Mouse (Mus musculus) forebrain, embryonic 10.5 days (tissue): ENCODE measurements around the gene Nudt4. TPM values are rescaled to one million over a fixed set of nuclear protein-coding genes. Genes with fewer than 3 reads are reported as not detected.

ENCODE experiments used
- DNase-seq: peaks from one replicate; pipeline ENCODE4 v3.0.0-alpha.2; 2017; ENCODE audit warnings: low spot score; ENCODE audit errors: extremely low spot score
- H3K27ac ChIP-seq: fragments of 300-500 bp; sonication (generic); 2 replicates; pipeline ENCODE4 v1.5.1; 2016; ENCODE audit warnings: mild to moderate bottlenecking
- H3K27me3 ChIP-seq: fragments of 300-500 bp; sonication (generic); 2 replicates; pipeline ENCODE4 v1.6.1; 2016; ENCODE audit warnings: mild to moderate bottlenecking; ENCODE audit not compliant: poor library complexity, severe bottlenecking
- H3K36me3 ChIP-seq: fragments of 300-500 bp; sonication (generic); replicated peaks from 2 replicates; pipeline ENCODE4 v1.6.1; 2016; ENCODE audit warnings: mild to moderate bottlenecking, moderate library complexity
- H3K4me1 ChIP-seq: fragments of 300-500 bp; sonication (generic); 2 replicates; pipeline ENCODE4 v1.6.1; 2016
- H3K4me3 ChIP-seq: fragments of 300-500 bp; sonication (generic); 2 replicates; pipeline ENCODE4 v1.5.1; 2016; ENCODE audit warnings: mild to moderate bottlenecking, moderate library complexity
- H3K9me3 ChIP-seq: fragments of 300-500 bp; sonication (generic); 2 replicates; pipeline ENCODE4 v1.6.1; 2016; ENCODE audit warnings: mild to moderate bottlenecking, moderate library complexity
- WGBS: fragments of 180-500 bp; shearing (Covaris S2); methylation state at CpG from one replicate; pipeline ENCODE4 v1.1.7; 2016; 5-methylcytosine and 5-hydroxymethylcytosine counted together
- polyA plus RNA-seq: library from polyadenylated mRNA; unstranded; fragments of >200 nt; fragmentation: Nextera tagmentation; extraction: Ambion mirVana; gene quantifications from 2 replicates; pipeline ENCODE4 v1.2.1, GENCODE M21; 2016

Nudt4 gene
- polyA plus RNA-seq, 1 experiment from 2014 or later: 82.3 TPM

DNA sequence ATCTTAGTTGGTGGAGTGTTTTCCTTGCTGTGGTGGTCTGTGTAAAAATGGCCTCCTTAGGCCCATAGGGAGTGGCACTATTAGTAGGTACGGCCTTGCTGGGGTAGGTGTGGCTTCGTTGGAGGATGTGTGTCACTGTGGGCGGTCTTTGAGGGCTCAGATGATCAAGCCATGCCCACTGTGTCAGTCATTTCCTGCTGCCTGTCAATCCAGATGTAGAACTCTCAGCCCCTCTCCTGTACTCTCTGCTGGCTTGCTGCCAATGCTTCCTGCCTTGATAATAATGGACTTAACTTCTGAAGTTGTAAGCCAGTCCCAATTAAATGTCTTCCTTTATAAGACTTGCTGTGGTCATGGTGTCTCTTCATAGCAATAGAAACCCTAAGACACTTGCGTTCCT, 25.2 kb upstream of the Nudt4 start:
- H3K27ac ChIP-seq: no peak overlapping the region
- 94% methylated on average over 4 of the region's 4 CpGs for WGBS
- no peaks in the 10 kb centered on the region for H3K36me3 ChIP-seq
- peaks cover 32% of the 10 kb centered on the region for H3K27me3 ChIP-seq
- H3K4me1 ChIP-seq: peaks cover 10% of the 10 kb centered on the region
- H3K9me3 ChIP-seq: no peaks in the 10 kb centered on the region; the same call in 1 of the 2 replicates
- H3K4me3 ChIP-seq: no peak overlapping the region
- DNase-seq: no peak

DNA sequence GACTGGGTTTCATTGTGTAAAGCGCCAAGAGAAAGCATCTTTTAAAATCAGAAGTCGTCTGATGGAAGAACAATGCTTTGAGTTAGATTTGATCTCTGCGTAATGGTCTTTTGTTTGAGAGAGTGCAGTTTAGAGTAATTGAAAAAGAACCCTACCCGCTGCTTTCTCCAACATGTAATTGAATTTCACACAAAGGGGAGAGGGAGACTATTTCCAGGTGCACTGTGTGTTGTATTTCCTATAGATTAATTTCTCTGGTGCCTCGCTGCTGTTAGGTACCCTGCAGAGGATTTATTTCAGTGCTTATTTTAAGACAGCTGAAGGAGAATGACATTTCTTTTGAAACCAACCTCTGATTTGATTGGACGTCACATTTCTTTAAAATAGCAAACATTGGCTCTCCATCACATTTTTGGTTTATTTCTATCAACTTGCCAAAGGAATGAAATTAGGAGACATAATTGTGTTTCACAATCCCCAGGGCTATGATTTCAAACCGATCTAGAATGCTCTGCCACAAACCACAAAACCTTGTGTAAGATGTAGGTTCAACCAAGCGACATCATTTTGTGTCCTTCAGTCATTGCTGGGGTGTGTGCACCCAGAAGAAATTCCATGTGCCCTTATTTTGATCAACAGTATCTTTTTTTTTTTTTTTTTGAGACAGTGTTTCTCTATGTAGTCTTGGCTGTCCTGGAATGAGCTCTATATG, 23.7 kb upstream of the Nudt4 start:
- H3K4me3 ChIP-seq: no peak overlapping the region

DNA sequence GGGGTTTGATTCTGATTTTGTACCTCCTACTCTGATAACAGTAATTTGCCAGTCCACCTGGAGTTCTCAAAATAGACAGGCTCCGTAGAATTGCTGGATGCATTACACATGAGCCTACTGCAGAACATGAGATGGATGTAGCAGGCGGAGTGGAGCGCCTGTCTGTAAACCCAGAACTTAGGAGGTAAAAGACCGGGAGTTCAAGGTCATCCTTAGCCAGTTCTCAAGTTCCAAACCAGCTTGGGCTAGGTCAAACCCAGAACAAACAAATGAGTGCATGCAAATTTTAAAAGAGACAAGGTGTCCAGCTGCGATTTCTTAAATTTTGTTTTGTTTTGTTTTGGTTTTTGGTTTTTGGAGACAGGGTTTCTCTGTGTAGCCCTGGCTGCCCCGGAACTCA, 21.6 kb upstream of the Nudt4 start:
- Histone ChIP-seq H3K27ac (no peak overlapping the region), H3K27me3 (no peaks in the 10 kb centered on the region), H3K36me3 (no peaks in the 10 kb centered on the region), H3K9me3 (no peaks in the 10 kb centered on the region; the same call in 1 of the 2 replicates), H3K4me1 (peaks cover 10% of the 10 kb centered on the region), H3K4me3 (no peak overlapping the region)
- no peak for DNase-seq
- 91% methylated on average over 6 of the region's 6 CpGs for WGBS

More for the DNA sequence above, 23.7 kb upstream of the Nudt4 start:
- Histone ChIP-seq H3K27me3 (peaks cover 16% of the 10 kb centered on the region), H3K36me3 (no peaks in the 10 kb centered on the region), H3K9me3 (no peaks in the 10 kb centered on the region; the same call in 1 of the 2 replicates), H3K27ac (no peak overlapping the region), H3K4me1 (peaks cover 10% of the 10 kb centered on the region)
- DNase-seq: no peak
- WGBS: 52% methylated on average over 8 of the region's 8 CpGs

DNA sequence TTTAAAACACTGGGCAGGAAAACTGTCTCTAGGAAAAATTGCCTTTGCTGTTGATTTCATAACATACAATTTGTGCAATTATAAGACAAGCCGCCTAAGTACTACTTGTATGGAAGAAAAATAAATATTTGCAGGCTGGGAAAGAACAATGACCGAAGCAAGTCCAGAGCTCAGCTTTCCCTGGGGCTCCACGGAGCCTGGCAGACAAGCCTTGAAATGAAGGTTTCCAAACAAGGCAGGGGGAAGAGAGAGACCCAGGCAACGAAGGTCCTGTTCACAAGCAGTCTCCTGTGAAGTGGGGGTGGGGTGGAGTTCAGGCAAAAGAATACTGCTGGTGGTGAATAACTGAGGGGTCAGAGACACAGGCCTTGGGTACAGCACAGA, 13.6 kb upstream of the Nudt4 start:
- Histone ChIP-seq H3K4me3 (no peak overlapping the region), H3K9me3 (no peaks in the 10 kb centered on the region; the same call in 1 of the 2 replicates), H3K36me3 (no peaks in the 10 kb centered on the region), H3K27ac (peak overlapping the region; percentile 68), H3K4me1 (peaks cover 24% of the 10 kb centered on the region), H3K27me3 (no peaks in the 10 kb centered on the region; the same call in 1 of the 2 replicates)
- WGBS: 56% methylated on average over 4 of the region's 4 CpGs
- no peak for DNase-seq

DNA sequence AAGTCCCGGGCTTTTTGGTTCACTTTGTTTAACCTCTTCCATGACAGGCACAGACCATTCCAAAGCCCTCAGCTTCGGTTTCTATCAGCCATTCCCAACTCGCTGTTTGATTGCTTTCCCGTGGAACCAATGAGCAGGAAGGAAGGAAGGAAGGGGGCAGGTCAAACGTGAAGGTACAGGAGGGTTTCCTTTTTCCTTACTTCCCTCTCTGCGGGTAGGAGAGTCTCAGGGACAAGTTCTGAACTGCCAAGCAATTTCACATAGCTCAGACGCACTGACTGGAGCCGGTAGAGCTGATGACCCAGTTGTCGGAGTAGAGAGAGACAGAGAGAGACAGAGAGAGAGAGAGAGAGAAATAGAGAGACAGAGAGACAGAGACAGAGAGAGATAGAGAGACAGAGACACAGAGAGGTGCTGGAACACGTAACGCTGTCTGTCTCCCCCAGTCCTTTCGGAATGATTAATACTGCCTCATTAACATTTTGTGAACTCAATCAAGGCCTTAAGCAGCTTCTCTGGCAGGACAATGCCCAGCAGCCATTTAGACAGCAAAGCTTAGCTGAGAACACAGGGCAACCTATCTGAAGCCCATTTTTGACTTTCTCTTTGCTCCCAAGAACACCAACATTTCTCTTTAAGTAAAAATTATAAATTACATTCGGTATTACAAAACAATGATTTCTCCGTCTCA, 13.1 kb upstream of the Nudt4 start:
- Histone ChIP-seq H3K27ac (peak overlapping the region; percentile 68), H3K9me3 (no peaks in the 10 kb centered on the region; the same call in 1 of the 2 replicates), H3K4me1 (peaks cover 24% of the 10 kb centered on the region), H3K27me3 (no peaks in the 10 kb centered on the region; the same call in 1 of the 2 replicates), H3K36me3 (no peaks in the 10 kb centered on the region), H3K4me3 (no peak overlapping the region)
- DNase-seq: no peak
- 59% methylated on average over 14 of the region's 14 CpGs for WGBS

DNA sequence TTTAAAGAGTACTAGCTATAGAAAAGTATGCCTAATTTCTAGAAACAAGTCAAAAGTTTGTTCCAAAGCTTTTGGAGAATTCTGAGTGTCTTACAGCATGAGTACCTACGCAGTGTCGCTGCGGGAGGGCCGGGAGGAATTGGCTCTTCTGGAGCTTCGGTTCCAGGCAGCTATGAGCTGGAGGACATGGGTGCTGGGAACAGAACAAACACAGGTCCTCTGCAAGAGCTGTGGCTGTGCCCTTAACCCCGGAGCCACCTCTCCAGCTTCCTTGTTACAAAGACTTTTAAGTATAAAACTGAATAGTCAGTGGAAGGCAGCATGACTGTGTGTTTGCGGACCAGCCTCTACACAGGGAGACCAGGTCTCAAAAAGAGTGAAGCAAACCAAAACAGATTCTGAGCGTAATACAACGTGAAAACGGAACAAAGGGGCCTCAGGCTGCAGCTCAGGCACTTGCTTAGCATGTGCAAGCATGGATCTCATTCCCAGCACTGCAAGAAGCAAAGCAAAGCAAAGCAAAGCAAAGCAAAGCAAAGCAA, 12.0 kb upstream of the Nudt4 start:
- no peaks in the 10 kb centered on the region; the same call in 1 of the 2 replicates for H3K9me3 ChIP-seq
- DNase-seq: no peak
- WGBS: 84% methylated on average over 10 of the region's 10 CpGs
- no peak overlapping the region for H3K4me3 ChIP-seq
- no peak overlapping the region for H3K27ac ChIP-seq
- H3K36me3 ChIP-seq: no peaks in the 10 kb centered on the region
- no peaks in the 10 kb centered on the region; the same call in 1 of the 2 replicates for H3K27me3 ChIP-seq
- peaks cover 24% of the 10 kb centered on the region for H3K4me1 ChIP-seq

DNA sequence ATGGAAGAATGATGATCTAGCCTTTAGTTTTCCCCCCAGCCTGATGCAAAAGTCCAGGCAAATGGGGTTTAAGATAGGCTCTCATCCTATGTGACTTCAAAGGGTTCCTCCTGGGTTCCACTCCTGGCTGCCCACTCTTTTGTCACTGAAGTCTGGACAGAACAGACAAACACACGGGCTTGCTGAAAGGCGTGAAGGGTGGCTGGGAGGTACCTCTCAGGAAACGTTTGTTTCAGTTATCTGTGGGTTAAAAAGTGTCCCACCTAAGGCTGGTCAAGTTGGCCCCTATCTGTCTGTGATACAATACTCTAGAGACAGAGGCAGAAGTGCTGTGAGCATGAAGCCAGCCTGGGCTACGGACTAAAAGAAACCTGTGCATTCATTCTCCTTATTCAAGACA, 11.0 kb upstream of the Nudt4 start:
- WGBS: 85% methylated on average over 4 of the region's 4 CpGs
- Histone ChIP-seq H3K4me1 (peaks cover 24% of the 10 kb centered on the region), H3K36me3 (no peaks in the 10 kb centered on the region), H3K27ac (no peak overlapping the region), H3K9me3 (no peaks in the 10 kb centered on the region; the same call in 1 of the 2 replicates), H3K4me3 (no peak overlapping the region), H3K27me3 (no peaks in the 10 kb centered on the region; the same call in 1 of the 2 replicates)
- DNase-seq: no peak

DNA sequence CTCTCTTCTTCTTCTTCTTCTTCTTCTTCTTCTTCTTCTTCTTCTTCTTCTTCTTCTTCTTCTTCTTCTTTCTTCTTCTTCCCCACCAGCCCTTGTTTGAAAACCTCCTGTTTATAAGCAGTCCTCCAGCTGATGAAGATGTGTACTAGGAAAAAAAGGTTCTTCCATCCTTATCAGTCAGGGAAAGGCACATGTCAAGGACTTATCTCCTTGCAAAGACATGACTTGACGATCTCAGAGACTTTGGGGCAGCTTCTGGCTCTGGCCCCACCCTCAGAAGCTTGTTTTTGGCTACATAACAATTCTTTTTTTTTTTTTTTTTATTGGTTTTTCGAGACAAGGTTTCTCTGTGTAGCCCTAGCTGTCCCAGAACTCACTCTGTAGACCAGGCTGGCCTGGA, 5.5 kb upstream of the Nudt4 start:
- Histone ChIP-seq H3K36me3 (no peaks in the 10 kb centered on the region), H3K4me1 (peaks cover 24% of the 10 kb centered on the region), H3K27me3 (no peaks in the 10 kb centered on the region), H3K4me3 (no peak overlapping the region), H3K27ac (no peak overlapping the region), H3K9me3 (no peaks in the 10 kb centered on the region)
- no peak for DNase-seq
- 60% methylated on average over 2 of the region's 2 CpGs for WGBS

DNA sequence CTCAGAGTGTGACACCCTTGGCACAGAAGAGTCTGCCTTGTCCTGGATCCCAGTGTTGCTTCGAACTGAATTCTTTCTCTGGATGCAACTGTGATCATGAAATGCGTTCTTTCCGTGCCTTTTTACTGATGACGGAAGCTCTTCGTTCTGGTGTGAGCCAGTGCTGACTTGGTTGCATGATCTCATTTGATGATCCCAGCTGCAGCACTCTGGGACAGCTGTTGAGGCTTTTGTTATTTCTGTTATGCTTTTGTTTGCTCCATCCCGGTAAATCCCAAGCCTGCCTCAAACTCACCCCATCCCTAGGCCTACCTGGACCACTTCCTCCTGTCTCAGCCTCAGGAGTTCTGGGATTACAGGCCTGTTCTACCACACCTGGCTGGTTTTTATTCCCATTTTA, 4.1 kb upstream of the Nudt4 start:
- H3K9me3 ChIP-seq: no peaks in the 10 kb centered on the region
- H3K4me1 ChIP-seq: peaks cover 27% of the 10 kb centered on the region
- peak overlapping the region; percentile 37; the same call in 1 of the 2 replicates for H3K27ac ChIP-seq
- H3K36me3 ChIP-seq: no peaks in the 10 kb centered on the region
- DNase-seq: no peak
- no peak overlapping the region for H3K4me3 ChIP-seq
- H3K27me3 ChIP-seq: no peaks in the 10 kb centered on the region
- 85% methylated on average over 6 of the region's 6 CpGs for WGBS

DNA sequence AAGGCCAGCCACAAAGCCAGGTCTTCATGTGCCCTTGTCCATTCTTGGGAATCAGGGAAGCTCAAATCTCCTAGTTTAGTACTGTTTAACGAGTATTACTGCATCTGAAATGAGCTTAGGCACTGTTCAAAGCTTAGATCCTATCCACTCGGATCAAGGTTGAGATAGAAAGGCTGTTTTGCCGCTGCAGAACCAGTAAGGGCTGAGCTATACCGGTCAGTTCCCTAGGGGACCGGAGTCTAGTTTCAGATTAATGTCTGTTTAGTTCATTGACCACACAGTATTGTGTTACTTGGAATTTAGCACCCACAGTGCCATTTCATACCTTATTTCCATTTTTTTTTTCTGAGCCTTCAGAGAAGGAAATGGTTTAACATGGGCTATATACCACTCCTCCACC, 3.6 kb upstream of the Nudt4 start:
- 68% methylated on average over 5 of the region's 5 CpGs for WGBS
- Histone ChIP-seq H3K4me3 (no peak overlapping the region), H3K27ac (0 out of 2 replicates have a peak overlapping the region, but pooled peaks have one; percentile 13), H3K4me1 (peaks cover 28% of the 10 kb centered on the region), H3K27me3 (no peaks in the 10 kb centered on the region), H3K9me3 (no peaks in the 10 kb centered on the region), H3K36me3 (no peaks in the 10 kb centered on the region)
- no peak for DNase-seq

DNA sequence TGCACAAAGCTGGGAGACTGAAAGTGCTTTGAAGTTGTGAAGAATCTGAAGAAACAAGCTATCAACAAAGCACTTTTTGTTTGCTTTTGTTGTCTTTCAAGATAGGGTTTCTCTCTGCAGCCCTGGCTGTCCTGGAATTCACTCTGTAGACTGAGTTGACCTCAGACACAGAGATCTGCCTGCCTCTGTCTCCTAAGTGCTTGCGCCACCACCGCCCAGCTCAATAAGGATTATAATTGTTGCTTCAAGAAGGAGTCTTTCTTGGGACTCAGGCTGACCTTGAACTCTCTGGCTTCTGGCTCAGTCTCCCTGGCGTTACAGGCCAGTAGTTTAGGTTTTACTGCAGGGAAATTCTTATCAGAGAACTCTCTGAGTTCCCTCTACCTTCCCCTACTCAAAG, 2.8 kb upstream of the Nudt4 start:
- Histone ChIP-seq H3K27ac (0 out of 2 replicates have a peak overlapping the region, but pooled peaks have one; percentile 13), H3K4me3 (no peak overlapping the region), H3K27me3 (no peaks in the 10 kb centered on the region), H3K4me1 (peaks cover 36% of the 10 kb centered on the region), H3K9me3 (no peaks in the 10 kb centered on the region), H3K36me3 (no peaks in the 10 kb centered on the region)
- 94% methylated on average over 3 of the region's 3 CpGs for WGBS
- DNase-seq: no peak

DNA sequence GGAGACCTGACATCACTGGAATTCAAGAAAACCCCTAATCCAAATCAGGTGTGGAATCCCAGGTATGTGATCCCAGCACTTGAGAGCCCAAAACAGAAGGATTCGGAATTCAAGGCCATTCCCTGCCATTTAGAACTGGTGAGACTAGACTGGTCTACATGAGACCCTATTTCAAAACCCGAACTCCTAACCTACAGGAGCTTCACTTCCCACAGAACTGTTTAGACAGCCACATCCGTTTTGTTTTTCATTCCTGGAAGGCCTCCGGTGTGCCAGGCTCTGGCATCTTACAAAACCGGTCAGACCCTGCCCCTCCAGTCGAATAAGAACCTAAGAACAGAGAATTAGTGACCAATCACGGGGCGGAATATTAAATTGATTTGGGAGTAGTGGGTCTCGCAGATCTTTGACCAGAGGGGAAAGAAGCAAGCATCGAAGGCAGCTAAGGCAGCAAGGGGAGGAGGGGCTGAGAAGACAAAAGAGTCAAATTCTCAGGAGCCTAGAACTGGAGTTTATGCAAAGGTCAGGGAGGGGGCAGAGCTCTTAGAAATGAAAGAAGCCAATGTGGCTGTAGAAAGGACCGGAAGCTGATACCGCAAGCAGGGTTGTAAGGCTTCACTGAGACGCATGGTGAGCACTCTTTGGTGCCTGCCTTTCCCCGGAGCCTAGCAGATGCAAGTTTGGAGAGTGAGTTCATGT, 1.4 kb upstream of the Nudt4 start:
- Histone ChIP-seq H3K27me3 (no peaks in the 10 kb centered on the region), H3K27ac (peak overlapping the region; percentile 53), H3K9me3 (no peaks in the 10 kb centered on the region), H3K4me3 (peak overlapping the region; percentile 9; the same call in 1 of the 2 replicates), H3K36me3 (peaks cover 5% of the 10 kb centered on the region), H3K4me1 (peaks cover 48% of the 10 kb centered on the region)
- DNase-seq: peak; percentile 42
- WGBS: 20% methylated on average over 14 of the region's 14 CpGs
